ENCODE assay signal across 26 mouse cellular contexts in genomic region chr17:14187096-14187495, GRCm38 (mm10). TPM values are rescaled to one million over a fixed set of nuclear protein-coding genes. Genes with fewer than 3 reads are reported as not detected.
DNase-seq lines count a peak whose midpoint lies in the region; ATAC-seq and TF ChIP-seq lines count a peak whose summit lies in the region.
"Had no signal": no experiment of that assay in that cellular context is flagged by ENCODE, and none has a peak within 500 bp of the region (broad histone marks: within the 10 kb centered on the region; RNA-seq: fewer than 3 reads in every experiment).

No protein-coding gene starts in this region.

- no peak for TF ChIP-seq CTCF in kidney, postnatal 0 days (IDR thresholded peaks at IDR 0.05; ENCODE audit: low read depth)

- no peak overlapping the region for H3K9ac ChIP-seq in kidney, postnatal 0 days (ENCODE audit: low read depth, low read length)
- H3K9ac ChIP-seq: embryonic facial prominence, embryonic 15.5 days; heart, embryonic 15.5 days; hindbrain, embryonic 12.5 days had no signal

- 0 out of 2 replicates have a peak, but pooled peaks cover 5% of the 10 kb centered on the region for H3K4me1 ChIP-seq in kidney, postnatal 0 days (replicated peaks; ENCODE audit: insufficient read depth, low read length)
- H3K4me1 ChIP-seq: forebrain, embryonic 10.5 days had no signal

- no peaks in the 10 kb centered on the region for H3K36me3 ChIP-seq in kidney, postnatal 0 days (ENCODE audit: insufficient read depth, low read length)
- H3K36me3 ChIP-seq: embryonic facial prominence, embryonic 15.5 days; forebrain, embryonic 10.5 days; heart, embryonic 15.5 days; hindbrain, embryonic 12.5 days had no signal

- H3K27ac ChIP-seq in kidney, postnatal 0 days, result no peak overlapping the region
- H3K27ac ChIP-seq: embryonic facial prominence, embryonic 15.5 days; forebrain, embryonic 10.5 days; heart, adult 2 months; heart, embryonic 15.5 days; hindbrain, embryonic 12.5 days had no signal

- no peak overlapping the region for H3K4me2 ChIP-seq in kidney, postnatal 0 days (ENCODE audit: low read length)
- H3K4me2 ChIP-seq: embryonic facial prominence, embryonic 15.5 days; heart, embryonic 11.5 days; heart, embryonic 15.5 days; hindbrain, embryonic 12.5 days had no signal

- DNase-seq in adrenal gland, adult (ENCODE audit: inconsistent age in 2 of 2, low spot score in 1 of 2), result peak; percentile 82 to 88
- no peak for DNase-seq in adrenal gland, postnatal 4 days (ENCODE audit: low spot score in 2 of 2)
- peak; percentile 33 for DNase-seq in kidney, postnatal 0 days (ENCODE audit: low spot score)
- no peak for DNase-seq in kidney, adult 11 months
- peak; percentile 60 for DNase-seq in adrenal gland, adult 8-10 months
- peak; percentile 66 to 69 for DNase-seq in adrenal gland, postnatal 36 days
- no peak for DNase-seq in heart, postnatal 36 days
- no peak for DNase-seq in B cell, adult 2 months
- DNase-seq: cerebellum, adult 2 months; cerebellum, postnatal 10 days; embryo, embryonic 11 days; gastrocnemius, postnatal 10 days; heart, adult 2 months; heart, postnatal 4 days; kidney, adult 8-10 months had no signal

- intact Hi-C loops in heart, postnatal 36 days (cut with DNase I), result loop anchor here (2.0 kb wide), 1 partner anchor 18 kb away; the partner anchor contains the start of gene Dact2

- H3K4me3 ChIP-seq in kidney, postnatal 0 days (replicated peaks; ENCODE audit: low read depth, low read length), result no peak overlapping the region
- H3K4me3 ChIP-seq: embryonic facial prominence, embryonic 15.5 days; erythroblast, embryonic 14.5 days; forebrain, embryonic 10.5 days; heart, adult 2 months; heart, embryonic 15.5 days; hindbrain, embryonic 12.5 days had no signal

- no peaks in the 10 kb centered on the region for H3K27me3 ChIP-seq in kidney, postnatal 0 days (ENCODE audit: insufficient read depth, low read length)
- H3K27me3 ChIP-seq: embryonic facial prominence, embryonic 15.5 days had no signal

- ATAC-seq in kidney, postnatal 0 days (replicated peaks; ENCODE audit: low FRiP score, low read depth), result no peak
- ATAC-seq: forebrain, embryonic 14.5 days; hindbrain, embryonic 16.5 days; inflammation-experienced regulatory T-cells, adult 6 months had no signal

- no peaks in the 10 kb centered on the region for H3K9me3 ChIP-seq in kidney, postnatal 0 days (replicated peaks; ENCODE audit: low read length)
- H3K9me3 ChIP-seq: embryonic facial prominence, embryonic 15.5 days; forebrain, embryonic 10.5 days; heart, embryonic 15.5 days; hindbrain, embryonic 12.5 days had no signal

RNA-seq across cellular contexts. Expression of gene Dact2, which starts 17.0 kb away (rescaled TPM):
- total RNA-seq in adrenal gland, postnatal 4 days (2021), result 1 to 10 TPM; 2.4 to 9.2 TPM
- 14.8 and 16.0 TPM in 2 replicates for polyA plus RNA-seq in kidney, postnatal 0 days (2015; fragmentation: Nextera tagmentation; extraction: Ambion mirVana)
- total RNA-seq in adrenal gland, adult 8-10 months (2022), result 1 to 10 TPM in 2 of 4 experiments, under 1 TPM in 2; 0.59 to 1.4 (median 1.1) TPM
- 1 to 10 TPM; 1.0 to 1.4 TPM for total RNA-seq in adrenal gland, postnatal 36 days (2021)
- total RNA-seq in heart, postnatal 36 days (2021), result 1 to 10 TPM; 1.0 to 1.7 TPM
- total RNA-seq: CH12.LX; common myeloid progenitor, adult 5-6 weeks had no signal
- polyA plus RNA-seq: erythroblast, embryonic 14.5 days had no signal

Comparison
In these comparisons a context has a peak if more than half of its experiments do, and no peak if none do; other contexts are left out.
1. DNase-seq: peak in adrenal gland, adult (2 of 2), kidney, postnatal 0 days (single experiment), adrenal gland, adult 8-10 months (single experiment) and adrenal gland, postnatal 36 days (2 of 2); none in adrenal gland, postnatal 4 days (0 of 2), kidney, adult 11 months (single experiment), heart, postnatal 36 days (0 of 2) and B cell, adult 2 months (0 of 2).